Mouse (Mus musculus): Measurements from ENCODE around the gene Larp1b.
"Not testable (repeated sequence)": the region's sequence is repeated elsewhere in the genome, so short reads cannot be mapped to it uniquely, and the experiment has no call there.

Larp1b gene

GRCm38 (mm10) chr3:40949170-40949902 is at the start of gene Larp1b:
Larp1b (plus strand) TSS chr3:40949828.
- DNase-seq (ENCODE audit: low spot score) = peak; percentile 100

GRCm38 (mm10) chr3:40902443-40902842 is 47.2 kb upstream of the Larp1b start, which contains the start of gene 1700034I23Rik:
1700034I23Rik (minus strand) TSS chr3:40902543.
- not testable (repeated sequence) for DNase-seq (ENCODE audit: low spot score)

GRCm38 (mm10) chr3:40938189-40938588 is 11.4 kb upstream of the Larp1b start:
- no peak for DNase-seq (ENCODE audit: low spot score)

- no peak for DNase-seq (ENCODE audit: low spot score)
Measured at GRCm38 (mm10) chr3:40938592-40938991, 11.0 kb upstream of the Larp1b start.

GRCm38 (mm10) chr3:40939019-40939418 is 10.6 kb upstream of the Larp1b start:
- DNase-seq (ENCODE audit: low spot score) = no peak

- DNase-seq (ENCODE audit: low spot score) = peak; percentile 64
Measured at GRCm38 (mm10) chr3:40949903-40950600, 424 bp downstream of the Larp1b start.

GRCm38 (mm10) chr3:40950601-40951201 is 1.1 kb downstream of the Larp1b start:
- DNase-seq (ENCODE audit: low spot score) = peak; percentile 62

- DNase-seq (ENCODE audit: low spot score) = no peak
Measured at GRCm38 (mm10) chr3:40951365-40951764, 1.7 kb downstream of the Larp1b start.

- DNase-seq (ENCODE audit: low spot score) = no peak
Measured at GRCm38 (mm10) chr3:40952606-40953005, 3.0 kb downstream of the Larp1b start.

- DNase-seq (ENCODE audit: low spot score) = no peak
Measured at GRCm38 (mm10) chr3:40954792-40955191, 5.2 kb downstream of the Larp1b start.

GRCm38 (mm10) chr3:40958831-40959230 is 9.2 kb downstream of the Larp1b start:
- DNase-seq (ENCODE audit: low spot score) = no peak

- DNase-seq (ENCODE audit: low spot score) = no peak
Measured at GRCm38 (mm10) chr3:40980758-40981157, 31.1 kb downstream of the Larp1b start.

- DNase-seq (ENCODE audit: low spot score) = no peak
Measured at GRCm38 (mm10) chr3:40987539-40987938, 37.9 kb downstream of the Larp1b start.

- no peak for DNase-seq (ENCODE audit: low spot score)
Measured at GRCm38 (mm10) chr3:40988722-40989121, 39.1 kb downstream of the Larp1b start.

- no peak for DNase-seq (ENCODE audit: low spot score)
Measured at GRCm38 (mm10) chr3:40991541-40991940, 41.9 kb downstream of the Larp1b start.

GRCm38 (mm10) chr3:40995161-40995560 is 45.5 kb downstream of the Larp1b start:
- DNase-seq (ENCODE audit: low spot score) = no peak

GRCm38 (mm10) chr3:41009315-41009714 is 59.7 kb downstream of the Larp1b start:
- DNase-seq (ENCODE audit: low spot score) = no peak

GRCm38 (mm10) chr3:41009990-41010389 is 60.4 kb downstream of the Larp1b start:
- DNase-seq (ENCODE audit: low spot score) = no peak

GRCm38 (mm10) chr3:41010701-41011100 is 61.1 kb downstream of the Larp1b start:
- DNase-seq (ENCODE audit: low spot score) = no peak

GRCm38 (mm10) chr3:41012451-41012850 is 62.8 kb downstream of the Larp1b start:
- DNase-seq (ENCODE audit: low spot score) = no peak

GRCm38 (mm10) chr3:41014946-41015345 is 65.3 kb downstream of the Larp1b start:
- no peak for DNase-seq (ENCODE audit: low spot score)

GRCm38 (mm10) chr3:41018022-41018608 is 68.5 kb downstream of the Larp1b start:
- DNase-seq (ENCODE audit: low spot score) = no peak

- no peak for DNase-seq (ENCODE audit: low spot score)
Measured at GRCm38 (mm10) chr3:41020687-41021086, 71.1 kb downstream of the Larp1b start.
